Mouse (Mus musculus): ENCODE results near the gene Rab29.
"Not testable (repeated sequence)": the region's sequence is repeated elsewhere in the genome, so short reads cannot be mapped to it uniquely, and the experiment has no call there.

Rab29 gene

GRCm38 (mm10) chr1:131866304-131866999 lies 572 bp upstream of the Rab29 start:
- no peak for DNase-seq

GRCm38 (mm10) chr1:131867946-131868290 lies 894 bp downstream of the Rab29 start:
- no peak for DNase-seq

- DNase-seq: no peak
Observed at GRCm38 (mm10) chr1:131869561-131869960, 2.5 kb downstream of the Rab29 start.

- DNase-seq: no peak
Observed at GRCm38 (mm10) chr1:131872856-131873255, 5.8 kb downstream of the Rab29 start.

- DNase-seq: no peak
Observed at GRCm38 (mm10) chr1:131879816-131880215, 12.8 kb downstream of the Rab29 start.

GRCm38 (mm10) chr1:131882787-131883186 lies 15.8 kb downstream of the Rab29 start:
- no peak for DNase-seq

- no peak for DNase-seq
Observed at GRCm38 (mm10) chr1:131886173-131886572, 19.1 kb downstream of the Rab29 start.

GRCm38 (mm10) chr1:131886641-131887040 lies 19.6 kb downstream of the Rab29 start:
- DNase-seq: no peak

GRCm38 (mm10) chr1:131890043-131890658 lies 23.1 kb downstream of the Rab29 start:
- DNase-seq: no peak

GRCm38 (mm10) chr1:131891436-131891835 lies 24.4 kb downstream of the Rab29 start:
- DNase-seq: no peak

GRCm38 (mm10) chr1:131902679-131903078 lies 35.7 kb downstream of the Rab29 start:
- no peak for DNase-seq

GRCm38 (mm10) chr1:131903251-131903650 lies 36.2 kb downstream of the Rab29 start:
- DNase-seq: no peak

GRCm38 (mm10) chr1:131905497-131905896 lies 38.5 kb downstream of the Rab29 start:
- DNase-seq: no peak

- DNase-seq: no peak
Observed at GRCm38 (mm10) chr1:131908456-131908855, 41.4 kb downstream of the Rab29 start.

GRCm38 (mm10) chr1:131909236-131909635 lies 42.2 kb downstream of the Rab29 start:
- DNase-seq: not testable (repeated sequence)

GRCm38 (mm10) chr1:131910001-131910648 lies 43.1 kb downstream of the Rab29 start, which contains the start of gene Nucks1:
Gene Nucks1 (plus strand): TSS chr1:131910534.
- DNase-seq: peak; percentile 100

GRCm38 (mm10) chr1:131910674-131911558 lies 43.9 kb downstream of the Rab29 start:
- peak; percentile 78 for DNase-seq

- no peak for DNase-seq
Observed at GRCm38 (mm10) chr1:131917634-131918033, 50.6 kb downstream of the Rab29 start.

GRCm38 (mm10) chr1:131919052-131919451 lies 52.0 kb downstream of the Rab29 start:
- DNase-seq: no peak

- DNase-seq: no peak
Observed at GRCm38 (mm10) chr1:131922100-131922499, 55.1 kb downstream of the Rab29 start.

Measured in kidney, adult 11 months (tissue).